Mouse (Mus musculus) hindbrain, embryonic 15.5 days (tissue): ENCODE data around the gene Zfp367. TPM values are rescaled to one million over a fixed set of nuclear protein-coding genes. Genes with fewer than 3 reads are reported as not detected.

Experiments used
- ATAC-seq: fragments of 200-750 bp; cut with Nextera tagmentation; 2 replicates; pipeline ENCODE4 v1.8.0; 2017; ENCODE audit warnings: low read depth, moderate number of reproducible peaks, moderate TSS enrichment; ENCODE audit not compliant: low FRiP score
- H3K27ac ChIP-seq: fragments of 300-500 bp; sonication (generic); replicated peaks from 2 replicates; pipeline ENCODE4 v1.5.1; 2015; ENCODE audit warnings: mild to moderate bottlenecking, inconsistent platforms
- H3K27me3 ChIP-seq: fragments of 300-500 bp; sonication (generic); 2 replicates; pipeline ENCODE4 v1.6.1; 2015; ENCODE audit warnings: control low read depth, inconsistent platforms
- H3K36me3 ChIP-seq: fragments of 300-500 bp; sonication (generic); 2 replicates; pipeline ENCODE4 v1.6.1; 2015; ENCODE audit warnings: control low read depth, inconsistent platforms
- H3K4me1 ChIP-seq: fragments of 300-500 bp; sonication (generic); replicated peaks from 2 replicates; pipeline ENCODE4 v1.6.1; 2015; ENCODE audit warnings: control low read depth, inconsistent platforms
- H3K4me2 ChIP-seq: fragments of 300-500 bp; sonication (generic); 2 replicates; pipeline ENCODE4 v1.6.1; 2015; ENCODE audit warnings: moderate library complexity, mild to moderate bottlenecking, inconsistent platforms
- H3K4me3 ChIP-seq: fragments of 300-500 bp; sonication (generic); 2 replicates; pipeline ENCODE4 v1.5.1; 2015; ENCODE audit warnings: mild to moderate bottlenecking, inconsistent platforms
- H3K9ac ChIP-seq: fragments of 300-500 bp; sonication (generic); 2 replicates; pipeline ENCODE4 v1.6.1; 2015; ENCODE audit warnings: inconsistent platforms
- H3K9me3 ChIP-seq: fragments of 300-500 bp; sonication (generic); 2 replicates; pipeline ENCODE4 v1.6.1; 2016; ENCODE audit warnings: control low read depth, inconsistent platforms
- WGBS: fragments of 180-500 bp; shearing (Covaris S2); methylation state at CpG from one replicate; pipeline ENCODE4 v1.1.7; 2015; 5-methylcytosine and 5-hydroxymethylcytosine counted together
- polyA plus RNA-seq: library from polyadenylated mRNA; unstranded; fragments of >200 nt; fragmentation: Nextera tagmentation; extraction: Ambion mirVana; gene quantifications from 2 replicates; pipeline ENCODE4 v1.2.1, GENCODE M21; 2015

Gene Zfp367
- polyA plus RNA-seq, 1 experiment from 2014 or later = 6.4 TPM

DNA sequence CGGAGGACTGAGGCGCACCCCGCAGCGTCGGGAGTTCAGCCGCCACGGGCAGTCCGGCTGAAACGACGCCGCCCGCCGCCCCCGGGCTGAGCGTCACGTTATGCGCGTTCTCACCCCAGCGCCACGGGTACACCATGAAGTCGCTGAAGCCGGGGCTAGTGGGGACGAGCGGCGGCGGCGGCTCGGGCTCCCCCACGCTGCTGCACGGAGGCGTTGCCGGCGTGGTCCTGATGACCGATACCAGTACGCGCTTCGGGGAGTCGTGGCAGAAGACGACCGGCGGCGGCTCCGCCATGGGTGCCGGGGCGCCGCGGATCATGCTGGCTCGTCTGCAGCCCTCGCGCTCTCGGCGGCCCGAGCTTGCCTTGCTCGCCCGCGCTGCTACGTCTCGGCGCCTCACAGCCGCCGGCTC is 325 bp downstream of the Zfp367 start:
- Histone ChIP-seq H3K9ac (peak overlapping the region; percentile 57), H3K4me3 (peak overlapping the region; percentile 74), H3K36me3 (no peaks in the 10 kb centered on the region), H3K9me3 (no peaks in the 10 kb centered on the region), H3K27ac (peak overlapping the region; percentile 65), H3K4me1 (peaks cover 16% of the 10 kb centered on the region), H3K4me2 (peak overlapping the region; percentile 89), H3K27me3 (no peaks in the 10 kb centered on the region)
- peak; percentile 46 for ATAC-seq
- under 1% methylated on average over 58 of the region's 61 CpGs for WGBS

GRCm38 (mm10) chr13:64152241-64152669 is 747 bp downstream of the Zfp367 start:
- Histone ChIP-seq H3K9me3 (no peaks in the 10 kb centered on the region), H3K27ac (peak overlapping the region; percentile 65), H3K9ac (peak overlapping the region; percentile 57), H3K36me3 (no peaks in the 10 kb centered on the region), H3K4me3 (peak overlapping the region; percentile 74), H3K4me1 (peaks cover 16% of the 10 kb centered on the region), H3K27me3 (no peaks in the 10 kb centered on the region), H3K4me2 (peak overlapping the region; percentile 89)
- WGBS = under 1% methylated on average over 30 of the region's 42 CpGs
- peak; percentile 39 for ATAC-seq

DNA sequence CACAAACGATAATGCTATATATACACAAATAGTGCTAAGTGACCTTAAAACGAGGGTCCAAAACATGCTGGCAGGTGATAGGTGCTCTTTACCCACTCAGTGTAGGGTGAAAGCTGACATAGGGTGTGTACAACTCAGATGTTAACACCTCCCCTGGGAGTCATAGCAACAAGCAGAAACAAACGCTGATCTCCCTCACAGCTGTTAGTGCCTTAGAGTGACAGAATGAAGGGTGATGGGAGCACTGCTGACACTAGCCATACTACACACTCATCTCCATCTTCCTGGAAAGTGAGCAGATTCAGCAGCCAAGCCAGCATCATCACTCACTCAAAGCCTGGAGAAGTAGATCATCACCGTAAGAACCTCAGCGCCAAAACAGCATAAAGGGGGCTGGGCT is 2.9 kb downstream of the Zfp367 start:
- Histone ChIP-seq H3K9me3 (no peaks in the 10 kb centered on the region), H3K4me3 (no peak overlapping the region), H3K4me1 (peaks cover 16% of the 10 kb centered on the region), H3K4me2 (no peak overlapping the region), H3K9ac (no peak overlapping the region), H3K36me3 (no peaks in the 10 kb centered on the region), H3K27me3 (no peaks in the 10 kb centered on the region), H3K27ac (no peak overlapping the region)
- no peak for ATAC-seq
- 69% methylated on average over 5 of the region's 5 CpGs for WGBS

- H3K36me3 ChIP-seq = no peaks in the 10 kb centered on the region
- peak overlapping the region; percentile 50; the same call in 1 of the 2 replicates for H3K9ac ChIP-seq
- H3K27ac ChIP-seq = no peak overlapping the region
- 39% methylated on average over 15 of the region's 15 CpGs for WGBS
- no peaks in the 10 kb centered on the region for H3K9me3 ChIP-seq
- H3K4me2 ChIP-seq = peak overlapping the region; percentile 94
- H3K4me1 ChIP-seq = peaks cover 4% of the 10 kb centered on the region; the same call in 1 of the 2 replicates
- no peaks in the 10 kb centered on the region for H3K27me3 ChIP-seq
- peak overlapping the region; percentile 49 for H3K4me3 ChIP-seq
- peak; percentile 79; the same call in 1 of the 2 replicates for ATAC-seq
Measured at GRCm38 (mm10) chr13:64129616-64130375, 23.2 kb downstream of the Zfp367 start.

DNA sequence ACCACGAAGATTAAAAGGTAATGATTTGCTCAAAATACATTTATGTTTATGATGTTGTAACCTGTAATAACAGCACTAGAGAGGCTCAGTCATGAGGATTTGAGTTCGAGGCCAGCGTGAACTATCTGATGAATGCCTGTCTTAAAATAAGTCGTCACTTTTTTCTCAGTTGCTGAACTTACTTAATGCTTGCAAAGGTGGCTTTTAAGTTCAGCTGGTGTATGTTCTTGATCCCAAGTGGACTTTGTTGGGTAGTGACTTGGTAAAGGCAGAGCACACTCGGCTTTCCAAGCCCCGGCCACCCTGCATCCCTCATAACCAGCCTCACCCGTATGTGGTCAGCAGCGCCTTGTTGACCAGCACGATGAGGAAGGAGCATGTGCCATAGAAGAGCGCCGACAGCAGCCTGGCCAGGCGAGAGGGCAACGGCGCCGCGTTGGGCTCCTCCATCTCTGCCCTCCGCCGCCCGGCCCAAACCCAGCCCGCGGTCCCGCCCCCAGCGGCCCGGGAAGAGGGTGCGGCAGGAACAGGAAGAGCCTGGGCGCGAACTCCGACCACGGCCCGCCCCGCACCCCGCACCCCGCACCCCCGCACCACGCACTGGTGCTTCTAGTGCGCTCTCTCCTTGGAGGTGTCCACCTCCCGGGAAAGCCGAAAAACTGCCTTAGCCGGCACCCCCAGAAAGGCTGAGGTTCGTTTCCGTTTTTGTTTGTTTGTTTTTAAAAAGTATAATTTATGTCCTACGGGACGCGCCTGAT is 24.0 kb downstream of the Zfp367 start, which contains the start of gene Slc35d2:
Gene Slc35d2 (minus strand): TSS at position 511 of the 758 bp plus-strand sequence.
- peak within 1 kb of the TSS; percentile 50 for H3K9ac ChIP-seq
- peaks cover 4% of the 10 kb centered on the region; the same call in 1 of the 2 replicates for H3K4me1 ChIP-seq
- no peaks in the 10 kb centered on the region for H3K9me3 ChIP-seq
- peak within 1 kb of the TSS; percentile 94 for H3K4me2 ChIP-seq
- no peaks in the 10 kb centered on the region for H3K27me3 ChIP-seq
- no peaks in the 10 kb centered on the region for H3K36me3 ChIP-seq
- H3K27ac ChIP-seq = no peak within 1 kb of the TSS
- WGBS = 10% methylated on average over 42 of the region's 44 CpGs
- peak within 1 kb of the TSS; percentile 49 for H3K4me3 ChIP-seq
- ATAC-seq = peak; percentile 75

DNA sequence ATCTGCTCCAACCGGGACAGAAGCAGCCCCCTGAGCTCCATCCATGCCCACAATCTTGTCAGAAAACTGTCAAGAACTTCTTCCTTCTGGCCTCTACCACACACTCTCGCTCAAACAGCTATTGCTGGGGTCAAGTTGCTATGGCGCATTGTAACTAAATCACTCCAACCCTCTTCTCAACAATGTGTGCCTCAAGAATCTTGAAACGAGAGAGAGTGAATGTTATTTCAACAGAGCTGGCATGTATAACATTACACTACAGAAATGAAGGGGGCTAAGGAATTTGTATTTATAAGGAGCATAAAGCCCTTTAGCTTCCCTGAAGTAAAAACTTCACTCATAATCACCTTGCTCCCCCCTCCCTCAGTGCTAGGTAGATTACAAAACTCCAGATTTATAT is 26.7 kb downstream of the Zfp367 start:
- ATAC-seq = no peak
- H3K4me3 ChIP-seq = no peak overlapping the region
- H3K9me3 ChIP-seq = no peaks in the 10 kb centered on the region
- peaks cover 4% of the 10 kb centered on the region; the same call in 1 of the 2 replicates for H3K4me1 ChIP-seq
- no peak overlapping the region for H3K9ac ChIP-seq
- no peaks in the 10 kb centered on the region for H3K27me3 ChIP-seq
- no peak overlapping the region for H3K27ac ChIP-seq
- 57% methylated on average over 4 of the region's 4 CpGs for WGBS
- no peak overlapping the region for H3K4me2 ChIP-seq
- no peaks in the 10 kb centered on the region for H3K36me3 ChIP-seq

GRCm38 (mm10) chr13:64124886-64125285 is 28.1 kb downstream of the Zfp367 start:
- ATAC-seq = no peak

GRCm38 (mm10) chr13:64123491-64124188 is 29.4 kb downstream of the Zfp367 start:
- ATAC-seq = no peak
- Histone ChIP-seq H3K27me3 (no peaks in the 10 kb centered on the region), H3K9me3 (no peaks in the 10 kb centered on the region), H3K27ac (no peak overlapping the region), H3K9ac (no peak overlapping the region), H3K36me3 (no peaks in the 10 kb centered on the region), H3K4me2 (no peak overlapping the region), H3K4me3 (no peak overlapping the region), H3K4me1 (no peaks in the 10 kb centered on the region)
- WGBS = 30% methylated on average over 6 of the region's 6 CpGs

More at GRCm38 (mm10) chr13:64124886-64125285, 28.1 kb downstream of the Zfp367 start:
- WGBS = 82% methylated on average over 6 of the region's 6 CpGs
- H3K27ac ChIP-seq = no peak overlapping the region
- no peak overlapping the region for H3K4me2 ChIP-seq
- peaks cover 4% of the 10 kb centered on the region; the same call in 1 of the 2 replicates for H3K4me1 ChIP-seq
- no peaks in the 10 kb centered on the region for H3K9me3 ChIP-seq
- no peak overlapping the region for H3K4me3 ChIP-seq
- no peak overlapping the region for H3K9ac ChIP-seq
- H3K36me3 ChIP-seq = no peaks in the 10 kb centered on the region
- no peaks in the 10 kb centered on the region for H3K27me3 ChIP-seq

GRCm38 (mm10) chr13:64120760-64121159 is 32.2 kb downstream of the Zfp367 start:
- H3K4me2 ChIP-seq = no peak overlapping the region
- WGBS = 61% methylated on average over 4 of the region's 4 CpGs
- H3K4me1 ChIP-seq = no peaks in the 10 kb centered on the region
- ATAC-seq = no peak
- no peaks in the 10 kb centered on the region for H3K36me3 ChIP-seq
- H3K4me3 ChIP-seq = no peak overlapping the region
- no peaks in the 10 kb centered on the region for H3K27me3 ChIP-seq
- no peak overlapping the region for H3K9ac ChIP-seq
- H3K9me3 ChIP-seq = no peaks in the 10 kb centered on the region
- H3K27ac ChIP-seq = no peak overlapping the region

DNA sequence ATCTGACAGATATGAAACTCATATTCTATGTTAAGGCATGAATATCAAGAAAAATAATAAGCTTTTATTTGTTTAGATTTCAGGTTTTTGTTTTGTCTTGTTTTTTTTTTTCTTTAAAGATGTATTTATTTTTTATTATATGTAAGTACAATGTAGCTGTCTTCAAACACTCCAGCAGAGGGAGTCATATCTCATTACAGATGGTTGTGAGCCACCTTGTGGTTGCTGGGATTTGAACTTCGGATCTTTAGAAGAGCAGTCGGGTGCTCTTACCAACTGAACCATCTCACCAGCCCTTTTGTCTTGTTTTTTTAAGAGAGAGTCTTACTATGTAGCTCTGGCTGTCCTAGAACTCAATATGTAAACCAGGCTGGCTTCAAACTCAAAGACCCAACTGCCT is 35.6 kb downstream of the Zfp367 start:
- H3K4me2 ChIP-seq = no peak overlapping the region
- H3K4me1 ChIP-seq = no peaks in the 10 kb centered on the region
- ATAC-seq = no peak
- no peak overlapping the region for H3K9ac ChIP-seq
- H3K4me3 ChIP-seq = no peak overlapping the region
- 60% methylated on average over 2 of the region's 2 CpGs for WGBS
- no peaks in the 10 kb centered on the region for H3K36me3 ChIP-seq
- no peaks in the 10 kb centered on the region for H3K9me3 ChIP-seq
- H3K27ac ChIP-seq = no peak overlapping the region
- no peaks in the 10 kb centered on the region for H3K27me3 ChIP-seq

GRCm38 (mm10) chr13:64110421-64110820 is 42.6 kb downstream of the Zfp367 start:
- peaks cover 12% of the 10 kb centered on the region for H3K4me1 ChIP-seq
- no peak overlapping the region for H3K9ac ChIP-seq
- WGBS = 96% methylated on average over 1 of the region's 1 CpGs
- no peak for ATAC-seq
- H3K27me3 ChIP-seq = no peaks in the 10 kb centered on the region
- H3K4me2 ChIP-seq = no peak overlapping the region
- H3K9me3 ChIP-seq = no peaks in the 10 kb centered on the region
- H3K27ac ChIP-seq = no peak overlapping the region
- H3K4me3 ChIP-seq = no peak overlapping the region
- H3K36me3 ChIP-seq = no peaks in the 10 kb centered on the region
